Mouse (Mus musculus) cerebellum, adult 18-20 months (tissue): ENCODE measurements around the gene Gabarap.
"Not testable (repeated sequence)": the region's sequence is repeated elsewhere in the genome, so short reads cannot be mapped to it uniquely, and the experiment has no call there.

Source experiments
- DNase-seq, 2 experiments: peaks; one replicate each; pipeline ENCODE4 v3.0.0; 2021

The Gabarap gene

GRCm38 (mm10) chr11:69999666-70000065 is 8.7 kb downstream of the Gabarap start:
- no peak for DNase-seq

GRCm38 (mm10) chr11:70000396-70000898 is 9.5 kb downstream of the Gabarap start, which contains the start of gene Dvl2:
Dvl2 (plus strand) TSS chr11:70000595.
- DNase-seq: peak; percentile 85 to 92

- no peak for DNase-seq
Measured at GRCm38 (mm10) chr11:70001159-70001558, 10.2 kb downstream of the Gabarap start.

- DNase-seq: no peak
Measured at GRCm38 (mm10) chr11:70001865-70002264, 10.9 kb downstream of the Gabarap start.

GRCm38 (mm10) chr11:70002471-70002870 is 11.5 kb downstream of the Gabarap start:
- no peak for DNase-seq

GRCm38 (mm10) chr11:70005521-70005920 is 14.6 kb downstream of the Gabarap start:
- no peak for DNase-seq

GRCm38 (mm10) chr11:70010033-70010432 is 19.1 kb downstream of the Gabarap start:
- DNase-seq: no peak

GRCm38 (mm10) chr11:70010548-70010947 is 19.6 kb downstream of the Gabarap start:
- no peak for DNase-seq

- DNase-seq: no peak
Measured at GRCm38 (mm10) chr11:70010961-70011360, 20.0 kb downstream of the Gabarap start.

- DNase-seq: no peak
Measured at GRCm38 (mm10) chr11:70012931-70013330, 22.0 kb downstream of the Gabarap start.

GRCm38 (mm10) chr11:70013408-70013807 is 22.5 kb downstream of the Gabarap start:
- DNase-seq: no peak

GRCm38 (mm10) chr11:70014051-70014450 is 23.1 kb downstream of the Gabarap start:
- DNase-seq: no peak

- DNase-seq: peak; percentile 92 to 95
Measured at GRCm38 (mm10) chr11:70014880-70015558, 24.1 kb downstream of the Gabarap start, which contains the start of gene Acadvl. Acadvl (minus strand) TSS chr11:70015411.

GRCm38 (mm10) chr11:70015677-70016076 is 24.7 kb downstream of the Gabarap start:
- DNase-seq: no peak

- DNase-seq: not testable (repeated sequence)
Measured at GRCm38 (mm10) chr11:70016177-70016576, 25.2 kb downstream of the Gabarap start.

- no peak for DNase-seq
Measured at GRCm38 (mm10) chr11:70016669-70017068, 25.7 kb downstream of the Gabarap start, which contains the start of gene Dlg4. Dlg4 (plus strand) TSS chr11:70016942.

- no peak for DNase-seq
Measured at GRCm38 (mm10) chr11:70017199-70017767, 26.3 kb downstream of the Gabarap start.

- DNase-seq: peak; percentile 78 to 80
Measured at GRCm38 (mm10) chr11:70018131-70018990, 27.4 kb downstream of the Gabarap start.

- DNase-seq: no peak
Measured at GRCm38 (mm10) chr11:70019495-70020021, 28.6 kb downstream of the Gabarap start.

- DNase-seq: peak in 1 of 2 experiments; percentile 50
Measured at GRCm38 (mm10) chr11:70020022-70020631, 29.2 kb downstream of the Gabarap start.

- peak; percentile 80 to 82 for DNase-seq
Measured at GRCm38 (mm10) chr11:70020731-70021263, 29.9 kb downstream of the Gabarap start.
